Mouse (Mus musculus): ENCODE measurements around the gene Arhgap8. TPM values are rescaled to one million over a fixed set of nuclear protein-coding genes. Genes with fewer than 3 reads are reported as not detected.

Gene Arhgap8
- polyA plus RNA-seq, 1 experiment = not detected

GRCm38 (mm10) chr15:84684520-84684919 is 35.3 kb upstream of the Arhgap8 start:
- H3K27ac ChIP-seq (replicated peaks; ENCODE audit: low read depth, low read length) = no peak overlapping the region
- peaks cover 14% of the 10 kb centered on the region; the same call in 1 of the 2 replicates for H3K4me1 ChIP-seq (ENCODE audit: control insufficient read depth, insufficient read depth, insufficient read length, low read length)
- H3K4me3 ChIP-seq (ENCODE audit: insufficient read depth, low read depth, low read length) = no peak overlapping the region

GRCm38 (mm10) chr15:84685417-84685816 is 34.4 kb upstream of the Arhgap8 start:
- H3K4me1 ChIP-seq (ENCODE audit: control insufficient read depth, insufficient read depth, insufficient read length, low read length) = peaks cover 12% of the 10 kb centered on the region; the same call in 1 of the 2 replicates
- H3K4me3 ChIP-seq (ENCODE audit: insufficient read depth, low read depth, low read length) = no peak overlapping the region
- no peak overlapping the region for H3K27ac ChIP-seq (replicated peaks; ENCODE audit: low read depth, low read length)

- Histone ChIP-seq H3K27ac (replicated peaks; ENCODE audit: low read depth, low read length) (peak overlapping the region; percentile 57), H3K4me1 (ENCODE audit: control insufficient read depth, insufficient read depth, insufficient read length, low read length) (peaks cover 12% of the 10 kb centered on the region; the same call in 1 of the 2 replicates), H3K4me3 (ENCODE audit: insufficient read depth, low read depth, low read length) (no peak overlapping the region)
Observed at GRCm38 (mm10) chr15:84687904-84688303, 31.9 kb upstream of the Arhgap8 start.

- H3K27ac ChIP-seq (replicated peaks; ENCODE audit: low read depth, low read length) = no peak overlapping the region
- no peak overlapping the region for H3K4me3 ChIP-seq (ENCODE audit: insufficient read depth, low read depth, low read length)
Observed at GRCm38 (mm10) chr15:84689356-84689755, 30.5 kb upstream of the Arhgap8 start.

GRCm38 (mm10) chr15:84691513-84691912 is 28.3 kb upstream of the Arhgap8 start:
- Histone ChIP-seq H3K4me1 (ENCODE audit: control insufficient read depth, insufficient read depth, insufficient read length, low read length) (peaks cover 8% of the 10 kb centered on the region; the same call in 1 of the 2 replicates), H3K4me3 (ENCODE audit: insufficient read depth, low read depth, low read length) (no peak overlapping the region), H3K27ac (replicated peaks; ENCODE audit: low read depth, low read length) (no peak overlapping the region)

More at GRCm38 (mm10) chr15:84689356-84689755, 30.5 kb upstream of the Arhgap8 start:
- peaks cover 12% of the 10 kb centered on the region; the same call in 1 of the 2 replicates for H3K4me1 ChIP-seq (ENCODE audit: control insufficient read depth, insufficient read depth, insufficient read length, low read length)

- no peak overlapping the region for H3K4me3 ChIP-seq (ENCODE audit: insufficient read depth, low read depth, low read length)
- peaks cover 13% of the 10 kb centered on the region for H3K4me1 ChIP-seq (ENCODE audit: control insufficient read depth, insufficient read depth, insufficient read length, low read length)
- peak overlapping the region; percentile 24 for H3K27ac ChIP-seq (replicated peaks; ENCODE audit: low read depth, low read length)
Observed at GRCm38 (mm10) chr15:84692645-84693044, 27.2 kb upstream of the Arhgap8 start.

- Histone ChIP-seq H3K4me1 (ENCODE audit: control insufficient read depth, insufficient read depth, insufficient read length, low read length) (peaks cover 14% of the 10 kb centered on the region), H3K27ac (replicated peaks; ENCODE audit: low read depth, low read length) (no peak overlapping the region), H3K4me3 (ENCODE audit: insufficient read depth, low read depth, low read length) (no peak overlapping the region)
Observed at GRCm38 (mm10) chr15:84696021-84696420, 23.8 kb upstream of the Arhgap8 start.

- H3K4me3 ChIP-seq (ENCODE audit: insufficient read depth, low read depth, low read length) = no peak overlapping the region
- peaks cover 10% of the 10 kb centered on the region for H3K4me1 ChIP-seq (ENCODE audit: control insufficient read depth, insufficient read depth, insufficient read length, low read length)
- H3K27ac ChIP-seq (replicated peaks; ENCODE audit: low read depth, low read length) = peak overlapping the region; percentile 23
Observed at GRCm38 (mm10) chr15:84697611-84698011, 22.2 kb upstream of the Arhgap8 start.

- Histone ChIP-seq H3K4me3 (ENCODE audit: insufficient read depth, low read depth, low read length) (no peak overlapping the region), H3K4me1 (ENCODE audit: control insufficient read depth, insufficient read depth, insufficient read length, low read length) (peaks cover 10% of the 10 kb centered on the region), H3K27ac (replicated peaks; ENCODE audit: low read depth, low read length) (no peak overlapping the region; the same call in 1 of the 2 replicates)
Observed at GRCm38 (mm10) chr15:84698189-84698588, 21.7 kb upstream of the Arhgap8 start.

- Histone ChIP-seq H3K4me1 (ENCODE audit: control insufficient read depth, insufficient read depth, insufficient read length, low read length) (peaks cover 10% of the 10 kb centered on the region), H3K4me3 (ENCODE audit: insufficient read depth, low read depth, low read length) (no peak overlapping the region), H3K27ac (replicated peaks; ENCODE audit: low read depth, low read length) (no peak overlapping the region)
Observed at GRCm38 (mm10) chr15:84700147-84700794, 19.6 kb upstream of the Arhgap8 start.

- Histone ChIP-seq H3K4me1 (ENCODE audit: control insufficient read depth, insufficient read depth, insufficient read length, low read length) (peaks cover 9% of the 10 kb centered on the region), H3K27ac (replicated peaks; ENCODE audit: low read depth, low read length) (no peak overlapping the region), H3K4me3 (ENCODE audit: insufficient read depth, low read depth, low read length) (no peak overlapping the region)
Observed at GRCm38 (mm10) chr15:84701947-84702346, 17.9 kb upstream of the Arhgap8 start.

- no peak overlapping the region for H3K4me3 ChIP-seq (ENCODE audit: insufficient read depth, low read depth, low read length)
- no peak overlapping the region for H3K27ac ChIP-seq (replicated peaks; ENCODE audit: low read depth, low read length)
- peaks cover 4% of the 10 kb centered on the region; the same call in 1 of the 2 replicates for H3K4me1 ChIP-seq (ENCODE audit: control insufficient read depth, insufficient read depth, insufficient read length, low read length)
Observed at GRCm38 (mm10) chr15:84702391-84703345, 17.2 kb upstream of the Arhgap8 start.

GRCm38 (mm10) chr15:84703992-84704391 is 15.9 kb upstream of the Arhgap8 start:
- Histone ChIP-seq H3K27ac (replicated peaks; ENCODE audit: low read depth, low read length) (no peak overlapping the region), H3K4me3 (ENCODE audit: insufficient read depth, low read depth, low read length) (no peak overlapping the region), H3K4me1 (ENCODE audit: control insufficient read depth, insufficient read depth, insufficient read length, low read length) (no peaks in the 10 kb centered on the region)

- H3K4me1 ChIP-seq (ENCODE audit: control insufficient read depth, insufficient read depth, insufficient read length, low read length) = no peaks in the 10 kb centered on the region
- no peak overlapping the region for H3K4me3 ChIP-seq (ENCODE audit: insufficient read depth, low read depth, low read length)
- no peak overlapping the region for H3K27ac ChIP-seq (replicated peaks; ENCODE audit: low read depth, low read length)
Observed at GRCm38 (mm10) chr15:84705351-84705901, 14.4 kb upstream of the Arhgap8 start.

GRCm38 (mm10) chr15:84706983-84707619 is 12.8 kb upstream of the Arhgap8 start:
- Histone ChIP-seq H3K27ac (replicated peaks; ENCODE audit: low read depth, low read length) (no peak overlapping the region), H3K4me1 (ENCODE audit: control insufficient read depth, insufficient read depth, insufficient read length, low read length) (0 out of 2 replicates have a peak, but pooled peaks cover 4% of the 10 kb centered on the region)

More at GRCm38 (mm10) chr15:84706983-84707619, 12.8 kb upstream of the Arhgap8 start:
- no peak overlapping the region for H3K4me3 ChIP-seq (ENCODE audit: insufficient read depth, low read depth, low read length)

All from brown adipose tissue, adult 24 weeks (tissue).